Mouse (Mus musculus) midbrain, postnatal 0 days (tissue): ENCODE data around the gene Rin2. TPM values are rescaled to one million over a fixed set of nuclear protein-coding genes. Genes with fewer than 3 reads are reported as not detected.

Experiments used
- ATAC-seq: fragments of 200-750 bp; cut with Nextera tagmentation; 2 replicates; pipeline ENCODE4 v1.8.0; 2017; ENCODE audit warnings: moderate number of reproducible peaks, mild to moderate bottlenecking, moderate TSS enrichment, moderate library complexity; ENCODE audit not compliant: low FRiP score
- DNase-seq: peaks from one replicate; pipeline ENCODE4 v3.0.0-alpha.2; 2015; ENCODE audit warnings: low spot score
- H3K27ac ChIP-seq: fragments of 300-500 bp; sonication (generic); 2 replicates; pipeline ENCODE4 v1.5.1; 2014; ENCODE audit warnings: low read depth, mild to moderate bottlenecking, low read length, mixed read lengths
- H3K27me3 ChIP-seq: fragments of 300-500 bp; sonication (generic); 2 replicates; pipeline ENCODE4 v1.6.1; 2014; ENCODE audit warnings: low read length, control low read depth, mixed read lengths; ENCODE audit not compliant: insufficient read depth
- H3K36me3 ChIP-seq: fragments of 300-500 bp; sonication (generic); 2 replicates; pipeline ENCODE4 v1.6.1; 2014; ENCODE audit warnings: low read length, control low read depth, mixed read lengths; ENCODE audit not compliant: insufficient read depth
- H3K4me1 ChIP-seq: fragments of 300-500 bp; sonication (generic); 2 replicates; pipeline ENCODE4 v1.6.1; 2014; ENCODE audit warnings: mild to moderate bottlenecking, control low read depth, antibody characterized with exemption, low read length, mixed read lengths; ENCODE audit not compliant: insufficient read depth
- H3K4me2 ChIP-seq: fragments of 300-500 bp; sonication (generic); 2 replicates; pipeline ENCODE4 v1.6.1; 2014; ENCODE audit warnings: low read depth, mild to moderate bottlenecking, low read length, mixed read lengths; ENCODE audit not compliant: poor library complexity, severe bottlenecking
- H3K4me3 ChIP-seq: fragments of 300-500 bp; sonication (generic); 2 replicates; pipeline ENCODE4 v1.5.1; 2014; ENCODE audit warnings: low read depth, mild to moderate bottlenecking, low read length, moderate library complexity
- H3K9ac ChIP-seq: fragments of 300-500 bp; sonication (generic); replicated peaks from 2 replicates; pipeline ENCODE4 v1.6.1; 2014; ENCODE audit warnings: mild to moderate bottlenecking, low read length, moderate library complexity, mixed read lengths; ENCODE audit not compliant: poor library complexity, severe bottlenecking
- H3K9me3 ChIP-seq: fragments of 300-500 bp; sonication (generic); 2 replicates; pipeline ENCODE4 v1.6.1; 2016; ENCODE audit warnings: low read length, control low read depth
- CTCF ChIP-seq: IDR thresholded peaks from 2 replicates; pipeline ENCODE4 v1.5.1; 2016; ENCODE audit warnings: antibody characterized with exemption, mild to moderate bottlenecking
- WGBS: fragments of 180-500 bp; shearing (Covaris S2); extraction: QIAGEN DNeasy Blood & Tissue Kit; methylation state at CpG from one replicate; pipeline ENCODE4 v1.1.7; 2014; 5-methylcytosine and 5-hydroxymethylcytosine counted together
- polyA plus RNA-seq: library from polyadenylated mRNA; unstranded; fragments of >200 nt; fragmentation: Nextera tagmentation; extraction: Ambion mirVana; gene quantifications from 2 replicates; pipeline ENCODE4 v1.2.1, GENCODE M21; 2015
- total RNA-seq: library from RNA; depleted of rRNA; stranded (reverse); fragments of >200 nt; gene quantifications from 2 replicates; pipeline ENCODE4 v1.2.3, GENCODE M21; 2014

Gene Rin2
- total and polyA plus RNA-seq, 2 experiments from 2014 or later: 10.5 to 18.0 TPM

DNA sequence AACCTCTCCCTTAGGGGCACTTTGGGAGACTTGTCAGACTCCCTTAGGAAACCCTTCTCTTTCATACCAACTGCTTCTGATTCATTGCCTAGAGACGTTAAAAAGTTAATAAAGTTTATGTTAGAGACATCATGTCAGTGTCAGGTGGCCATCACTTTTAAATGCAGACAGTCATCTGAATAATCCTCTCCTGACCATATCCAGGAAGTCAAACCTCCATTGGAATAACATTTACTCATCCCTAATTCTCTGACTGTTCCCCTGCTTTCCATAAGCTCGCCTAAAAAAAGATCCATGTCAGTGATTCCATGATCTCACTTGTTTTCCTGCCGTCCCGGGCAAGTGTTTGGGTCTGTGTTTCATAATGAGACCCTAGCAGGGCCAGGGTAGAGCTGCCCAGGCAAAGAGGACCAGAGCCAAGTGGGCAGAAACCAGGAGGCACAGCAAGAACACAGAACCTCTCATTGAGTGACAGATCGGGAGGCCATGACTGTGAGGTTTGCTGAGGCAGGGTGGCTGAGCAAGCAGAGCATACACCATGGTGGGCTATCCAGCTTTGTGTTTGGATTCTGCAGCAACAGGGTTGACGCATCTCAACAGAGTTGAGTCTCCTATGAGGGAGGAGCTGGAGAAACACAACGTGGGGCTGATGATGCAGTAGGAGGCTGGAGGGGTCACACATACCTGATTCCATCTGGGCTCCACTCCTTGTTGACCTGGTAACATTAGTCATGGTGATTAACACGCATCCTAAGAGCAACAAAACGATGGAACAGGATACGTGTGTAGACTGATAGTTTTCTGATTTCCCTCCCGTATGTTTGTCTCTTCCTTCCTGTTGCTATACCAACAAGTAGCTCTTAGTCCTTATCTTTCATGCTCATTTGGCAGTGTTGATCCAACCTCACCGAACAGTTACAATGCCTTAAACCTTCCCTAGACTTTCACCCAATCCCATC, 81.1 kb downstream of the Rin2 start:
- no peaks in the 10 kb centered on the region for H3K27me3 ChIP-seq
- DNase-seq (no peak), ATAC-seq (no peak)
- no peak overlapping the region for H3K4me3 ChIP-seq
- no peaks in the 10 kb centered on the region for H3K36me3 ChIP-seq
- H3K9me3 ChIP-seq: no peaks in the 10 kb centered on the region
- no peak overlapping the region for H3K9ac ChIP-seq
- TF ChIP-seq CTCF: no peak
- H3K27ac ChIP-seq: no peak overlapping the region
- no peak overlapping the region for H3K4me2 ChIP-seq
- no peaks in the 10 kb centered on the region for H3K4me1 ChIP-seq
- WGBS: 77% methylated on average over 12 of the region's 12 CpGs

DNA sequence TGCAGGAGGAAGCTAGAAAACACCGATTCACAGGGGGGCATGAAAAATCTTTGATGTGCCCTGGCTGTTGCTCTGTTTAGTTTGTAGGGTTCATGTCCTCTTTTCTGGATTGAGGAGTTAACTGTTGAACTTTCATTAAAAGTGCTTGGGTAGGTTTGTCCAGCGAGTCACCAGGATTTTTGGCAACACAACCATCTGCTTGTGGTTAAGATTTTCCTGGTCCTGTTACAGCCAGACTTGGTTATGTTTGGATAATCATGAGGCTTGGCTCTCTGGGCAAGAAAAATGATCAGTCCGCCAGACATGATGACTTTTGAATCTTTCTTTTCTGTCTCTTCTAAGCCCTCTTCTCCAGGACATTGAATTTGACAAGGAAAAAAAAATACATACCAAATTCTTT, 85.1 kb downstream of the Rin2 start:
- DNase-seq (no peak), ATAC-seq (no peak)
- Histone ChIP-seq H3K4me1 (no peaks in the 10 kb centered on the region), H3K36me3 (no peaks in the 10 kb centered on the region), H3K4me3 (no peak overlapping the region), H3K27me3 (no peaks in the 10 kb centered on the region), H3K4me2 (no peak overlapping the region), H3K9ac (no peak overlapping the region), H3K27ac (no peak overlapping the region), H3K9me3 (no peaks in the 10 kb centered on the region)
- no peak for TF ChIP-seq CTCF
- 77% methylated on average over 3 of the region's 3 CpGs for WGBS

- H3K9me3 ChIP-seq: no peaks in the 10 kb centered on the region
Measured at GRCm38 (mm10) chr2:145761436-145761835, 86.4 kb downstream of the Rin2 start.

GRCm38 (mm10) chr2:145769964-145770363, 94.9 kb downstream of the Rin2 start:
- Histone ChIP-seq H3K4me3 (no peak overlapping the region), H3K9ac (no peak overlapping the region), H3K27me3 (no peaks in the 10 kb centered on the region), H3K9me3 (no peaks in the 10 kb centered on the region), H3K27ac (no peak overlapping the region), H3K36me3 (no peaks in the 10 kb centered on the region), H3K4me1 (no peaks in the 10 kb centered on the region), H3K4me2 (no peak overlapping the region)
- DNase-seq (no peak), ATAC-seq (no peak)
- no peak for TF ChIP-seq CTCF
- 33% methylated on average over 10 of the region's 10 CpGs for whole genome bisulfite sequencing

More at GRCm38 (mm10) chr2:145761436-145761835, 86.4 kb downstream of the Rin2 start:
- Histone ChIP-seq H3K36me3 (no peaks in the 10 kb centered on the region), H3K27me3 (no peaks in the 10 kb centered on the region), H3K4me2 (no peak overlapping the region), H3K4me3 (no peak overlapping the region), H3K27ac (no peak overlapping the region), H3K9ac (no peak overlapping the region), H3K4me1 (no peaks in the 10 kb centered on the region)
- TF ChIP-seq CTCF: no peak
- DNase-seq (no peak), ATAC-seq (no peak)

DNA sequence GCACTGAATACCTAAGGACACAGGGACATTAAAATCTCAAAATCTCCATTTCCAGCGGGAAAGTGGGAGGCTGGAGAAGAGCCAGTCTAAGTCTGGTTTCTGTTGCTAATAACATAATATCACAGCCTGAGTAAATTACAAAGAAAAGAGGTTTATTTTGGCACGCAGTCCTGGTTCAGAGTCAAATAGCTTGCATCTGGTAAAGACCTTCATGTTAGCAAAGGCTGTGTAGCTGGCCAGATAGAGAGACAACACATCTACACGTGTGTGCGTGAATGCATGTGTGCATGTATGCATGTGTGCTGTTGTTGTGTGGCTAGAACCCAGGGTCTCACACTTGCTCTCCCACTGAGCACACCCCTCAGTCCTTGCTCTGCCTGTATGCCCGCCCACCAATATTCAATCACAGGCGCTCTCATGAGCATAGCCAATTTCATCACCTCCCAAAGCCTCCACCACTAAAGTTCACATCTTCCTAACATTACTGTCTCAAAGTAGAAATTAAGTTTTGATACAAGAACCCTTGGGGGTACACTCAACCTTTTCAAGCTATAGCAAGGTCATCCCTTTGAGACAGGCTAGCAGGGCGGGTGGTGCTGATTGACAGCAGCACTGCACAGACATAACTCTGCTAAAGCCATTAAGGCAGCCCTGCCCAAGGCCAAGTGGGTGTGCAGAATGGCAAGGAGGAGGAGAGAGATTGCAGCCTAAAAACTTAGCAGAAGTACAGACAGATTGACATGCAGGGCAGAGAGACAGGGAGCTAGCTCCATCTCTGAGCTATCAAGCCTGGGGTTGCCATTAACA, 95.9 kb downstream of the Rin2 start:
- Histone ChIP-seq H3K27me3 (no peaks in the 10 kb centered on the region), H3K4me3 (no peak overlapping the region), H3K36me3 (no peaks in the 10 kb centered on the region), H3K9me3 (no peaks in the 10 kb centered on the region), H3K4me1 (no peaks in the 10 kb centered on the region), H3K4me2 (no peak overlapping the region), H3K27ac (no peak overlapping the region), H3K9ac (no peak overlapping the region)
- TF ChIP-seq CTCF: no peak
- no peak for ATAC-seq
- 84% methylated on average over 7 of the region's 7 CpGs for WGBS
- DNase-seq: no peak

- Histone ChIP-seq H3K4me2 (no peak overlapping the region), H3K4me3 (no peak overlapping the region), H3K27ac (no peak overlapping the region), H3K36me3 (no peaks in the 10 kb centered on the region; the same call in 1 of the 2 replicates), H3K27me3 (no peaks in the 10 kb centered on the region), H3K4me1 (peaks cover 5% of the 10 kb centered on the region; the same call in 1 of the 2 replicates), H3K9me3 (no peaks in the 10 kb centered on the region), H3K9ac (no peak overlapping the region)
- no peak for TF ChIP-seq CTCF
- 76% methylated on average over 6 of the region's 6 CpGs for WGBS
- no peak for ATAC-seq
- DNase-seq: no peak
Measured at GRCm38 (mm10) chr2:145783247-145783646, 108.2 kb downstream of the Rin2 start.
